Mouse (Mus musculus) embryonic fibroblast, embryonic 13.5 days (primary cell): ENCODE data around the gene Ppip5k2.

ENCODE experiments used
- CTCF ChIP-seq: IDR thresholded peaks from 2 replicates; pipeline ENCODE4 v1.5.1; 2011; ENCODE audit warnings: mild to moderate bottlenecking, control low read depth, low read length, moderate library complexity, borderline replicate concordance; ENCODE audit not compliant: insufficient read depth
- POLR2A ChIP-seq: IDR thresholded peaks from 2 replicates; pipeline ENCODE4 v1.6.1; 2011; ENCODE audit warnings: low read depth, mild to moderate bottlenecking, control low read depth, low read length, moderate library complexity

- no peak for TF ChIP-seq POLR2A
- TF ChIP-seq CTCF, result no peak
Observed at GRCm38 (mm10) chr1:97705389-97705788, 64.8 kb downstream of the Ppip5k2 start.
